Mouse (Mus musculus) right cerebral cortex, postnatal 25 days (tissue): Measurements from ENCODE around the gene Kcnj15.

Experiments
- DNase-seq: peaks from one replicate; pipeline ENCODE4 v3.0.0; 2022

Kcnj15 gene

DNA sequence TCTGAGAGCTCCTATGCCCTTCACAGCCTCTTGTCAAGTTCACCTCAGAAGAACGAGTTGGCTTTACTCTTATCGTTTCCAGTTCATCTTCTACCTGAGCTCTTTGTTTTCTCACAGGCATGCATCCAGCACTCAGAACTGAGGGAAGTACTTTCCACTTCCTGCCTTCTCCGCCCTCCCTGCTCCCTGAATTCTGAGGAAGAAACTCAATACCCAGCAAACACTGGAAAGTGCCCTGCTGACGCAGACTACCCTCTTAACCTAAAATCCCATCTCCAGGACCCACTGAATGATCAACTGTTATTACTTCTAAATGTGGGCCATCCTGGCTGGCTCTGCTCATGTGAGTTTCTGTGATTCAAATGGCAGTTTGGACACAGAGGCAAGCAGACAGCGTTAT lies 8.7 kb upstream of the Kcnj15 start:
- DNase-seq = no peak

DNA sequence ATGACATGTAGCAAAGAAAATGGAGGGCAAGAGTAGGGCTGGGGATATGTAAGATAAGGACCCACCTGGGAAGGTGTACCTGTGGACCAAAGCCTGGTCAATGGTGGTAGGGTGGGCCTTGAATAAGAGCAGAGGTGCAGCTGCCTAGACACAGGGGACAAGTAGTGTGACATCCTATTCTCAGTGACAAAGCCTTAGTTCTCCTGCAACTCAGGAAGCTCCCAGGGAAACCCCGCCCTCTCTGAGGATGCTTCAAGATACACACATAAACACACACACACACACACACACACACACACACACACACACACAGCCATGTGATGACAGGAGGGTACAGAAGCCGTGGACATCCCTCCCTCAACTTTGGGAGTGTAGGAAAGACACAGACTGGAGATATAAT lies 710 bp upstream of the Kcnj15 start:
- no peak for DNase-seq

- no peak for DNase-seq
Observed at GRCm38 (mm10) chr16:95258100-95258499, 742 bp downstream of the Kcnj15 start.

DNA sequence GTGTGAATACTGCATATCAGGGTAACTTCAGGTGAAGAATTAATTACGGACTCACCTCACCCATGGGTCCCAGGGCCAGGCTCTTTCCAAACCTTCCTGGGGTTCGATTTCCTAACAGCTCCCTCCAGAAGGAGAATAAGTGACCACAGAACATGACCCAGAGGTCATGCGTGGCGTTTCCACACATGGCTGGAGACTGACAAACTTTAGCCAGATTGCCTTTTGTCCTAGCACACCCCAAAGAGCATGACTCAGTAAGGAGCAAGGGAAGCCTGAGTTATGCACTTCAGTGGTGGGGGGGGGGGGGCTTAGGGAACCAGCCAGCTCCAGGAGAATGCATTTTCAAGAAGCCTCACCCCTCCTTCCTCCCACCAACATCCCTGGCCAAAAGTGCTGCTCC lies 2.1 kb downstream of the Kcnj15 start:
- DNase-seq = no peak

GRCm38 (mm10) chr16:95260693-95261092 lies 3.3 kb downstream of the Kcnj15 start:
- no peak for DNase-seq

GRCm38 (mm10) chr16:95261807-95262206 lies 4.4 kb downstream of the Kcnj15 start:
- no peak for DNase-seq

DNA sequence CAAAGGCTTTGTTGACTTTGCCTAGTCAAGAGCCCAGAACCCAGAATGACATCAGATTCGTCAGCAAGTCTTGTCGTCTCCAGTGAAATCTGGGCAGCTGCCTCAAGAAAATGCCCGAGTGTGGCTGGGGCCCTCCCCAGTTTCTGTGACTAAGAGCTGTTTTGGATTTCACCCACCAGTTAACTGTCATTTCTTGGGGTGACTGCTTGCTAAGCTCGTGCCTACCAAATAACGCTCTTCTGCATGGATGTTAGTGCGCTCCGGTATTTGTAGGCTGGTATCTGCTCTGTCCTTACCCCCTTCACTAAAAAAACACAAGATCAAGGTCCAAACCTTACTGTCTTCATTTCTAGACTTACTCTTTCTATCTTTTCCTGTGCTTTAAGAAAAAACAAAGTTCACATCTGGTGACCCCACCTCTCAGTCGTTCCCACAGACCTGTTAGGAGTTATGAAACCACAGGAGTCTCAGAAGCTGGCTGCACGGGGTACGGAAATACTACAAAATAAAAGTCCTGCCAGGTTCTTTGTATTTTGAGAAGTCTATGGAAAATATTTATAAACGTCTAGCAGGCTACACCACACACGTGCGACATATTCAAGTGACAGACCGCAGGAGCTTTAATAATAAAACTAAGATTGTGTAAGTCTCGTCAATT lies 5.5 kb downstream of the Kcnj15 start:
- DNase-seq = no peak

GRCm38 (mm10) chr16:95264324-95264723 lies 7.0 kb downstream of the Kcnj15 start:
- DNase-seq = no peak

GRCm38 (mm10) chr16:95267481-95268183 lies 10.3 kb downstream of the Kcnj15 start:
- DNase-seq = no peak

DNA sequence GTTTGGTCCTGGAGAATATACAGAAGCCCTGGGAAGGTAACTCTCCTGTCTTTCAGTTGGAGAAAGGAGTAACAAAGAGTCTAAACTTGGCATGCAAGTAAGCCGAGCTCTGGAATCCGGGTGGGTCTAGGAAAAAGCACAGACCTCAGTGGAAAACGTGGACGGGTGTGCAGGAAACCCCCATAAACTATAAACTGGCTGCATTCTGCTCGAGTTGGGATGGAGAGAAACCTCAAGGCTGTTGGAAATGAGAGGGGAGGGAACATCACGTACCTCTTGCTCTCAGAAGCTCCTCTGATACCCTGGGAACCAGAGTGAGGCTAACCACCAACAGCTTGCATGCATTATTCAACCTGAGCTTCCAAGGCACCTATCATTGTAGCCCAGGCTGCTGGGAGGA lies 12.3 kb downstream of the Kcnj15 start:
- no peak for DNase-seq

DNA sequence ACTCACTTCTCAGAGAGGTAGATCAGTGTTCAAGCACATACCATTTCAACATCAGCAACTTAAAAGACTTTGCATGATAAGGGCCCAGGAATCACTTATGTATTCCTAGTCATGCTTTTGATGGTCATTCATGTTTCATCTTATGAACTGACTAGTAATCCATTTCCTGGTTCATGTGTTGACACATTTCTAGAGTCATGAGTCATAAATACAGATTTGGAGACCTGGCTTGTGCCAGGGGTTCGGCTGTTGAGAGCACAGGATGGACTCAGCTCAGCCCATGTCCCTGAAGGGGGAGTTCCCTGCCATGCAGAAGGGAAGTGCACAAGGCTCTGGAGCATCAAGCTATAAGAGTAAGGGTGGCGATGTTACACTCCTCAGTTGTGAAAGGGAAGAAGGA lies 15.7 kb downstream of the Kcnj15 start:
- DNase-seq = no peak

DNA sequence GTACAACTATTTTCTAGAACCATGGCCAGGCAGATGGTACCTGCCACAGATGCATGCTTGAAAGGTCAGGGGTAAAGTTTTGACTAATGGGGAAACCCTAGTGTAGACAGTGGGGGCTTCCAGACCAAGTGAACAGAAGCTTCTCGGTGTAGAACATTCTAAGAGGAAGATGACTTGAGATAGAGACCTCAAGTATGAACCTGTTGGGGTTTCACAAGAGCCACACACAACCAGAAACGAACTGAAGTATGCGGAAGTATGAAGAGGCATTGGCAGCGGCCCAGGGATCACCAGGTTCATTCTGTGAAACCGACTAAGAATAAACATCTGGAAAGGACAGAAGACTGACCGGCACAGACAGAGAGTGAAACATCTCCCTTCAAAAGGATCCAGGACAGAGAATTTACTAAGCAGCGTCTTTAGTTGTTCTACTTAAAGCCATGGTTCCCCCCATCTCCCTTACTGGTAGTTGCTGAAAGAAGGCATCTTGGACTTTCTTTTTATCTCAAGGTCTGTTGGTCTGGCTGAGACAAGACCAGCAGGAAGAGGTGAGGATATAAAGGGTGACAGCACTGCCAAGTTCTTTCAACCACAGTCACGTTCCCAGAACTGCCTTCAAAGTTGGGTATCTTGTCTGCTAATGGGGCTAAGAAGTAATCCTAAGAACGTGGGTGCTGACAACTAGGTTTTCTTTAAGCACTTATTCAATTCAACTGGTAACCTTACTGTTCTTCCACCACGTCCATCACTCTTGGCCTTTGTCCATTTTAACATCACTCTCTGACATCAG lies 18.6 kb downstream of the Kcnj15 start:
- no peak for DNase-seq

DNA sequence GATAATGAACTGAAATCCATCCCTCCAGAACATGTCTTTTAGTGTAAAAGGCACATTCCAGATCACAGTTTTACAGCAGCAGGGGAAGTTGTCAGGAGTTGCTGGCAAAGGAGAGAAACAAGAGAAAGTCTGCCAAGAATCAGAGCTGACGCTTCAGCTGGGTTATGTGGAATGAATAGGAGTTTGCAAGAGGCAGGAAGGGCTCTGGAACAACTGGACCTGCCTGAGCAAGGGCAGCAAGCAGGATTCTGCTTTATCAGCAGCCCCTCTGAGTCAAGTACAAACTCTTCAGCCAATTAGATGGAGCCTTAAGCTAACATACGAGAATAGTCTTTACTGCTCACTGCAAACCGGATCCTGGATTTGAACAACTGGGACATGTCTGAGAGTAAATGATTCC lies 21.7 kb downstream of the Kcnj15 start:
- DNase-seq = no peak

DNA sequence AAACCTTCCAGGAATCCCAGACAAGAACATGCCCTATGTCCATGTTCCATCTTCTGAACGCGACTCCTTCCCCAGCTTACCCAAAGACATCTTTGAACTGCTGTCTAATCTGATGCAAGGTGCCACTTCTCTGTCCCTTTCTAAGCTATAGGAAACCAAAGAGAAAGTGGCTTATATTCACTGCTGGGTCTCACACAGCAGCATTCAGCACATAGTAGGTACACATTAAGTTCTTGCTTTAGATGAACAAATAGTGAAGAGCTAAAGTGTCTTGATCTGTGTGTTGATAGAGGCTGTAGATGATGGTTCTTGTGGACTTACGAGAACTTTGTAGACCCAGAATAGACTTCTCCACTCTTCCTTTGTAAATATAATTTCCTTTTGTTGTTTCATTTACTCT lies 23.0 kb downstream of the Kcnj15 start:
- DNase-seq = no peak

DNA sequence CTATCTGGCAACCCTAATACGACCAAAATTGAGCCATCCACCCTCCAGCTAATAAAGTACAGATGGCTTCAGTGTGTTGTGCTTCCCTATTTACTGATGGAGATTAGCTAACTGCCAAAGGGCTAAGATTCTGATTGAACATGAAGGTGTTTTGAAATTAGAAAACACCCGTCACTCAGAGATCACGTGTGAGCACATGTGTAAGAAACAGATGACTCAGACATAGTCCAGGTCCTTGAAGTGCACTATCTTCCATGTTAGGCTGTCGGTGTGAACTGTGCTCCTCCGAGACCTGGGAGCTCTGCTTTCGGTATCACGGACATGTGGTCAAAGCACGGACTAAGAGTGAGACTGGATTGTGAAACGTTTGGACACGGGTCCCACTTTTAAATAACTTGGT lies 26.0 kb downstream of the Kcnj15 start:
- DNase-seq = no peak

DNA sequence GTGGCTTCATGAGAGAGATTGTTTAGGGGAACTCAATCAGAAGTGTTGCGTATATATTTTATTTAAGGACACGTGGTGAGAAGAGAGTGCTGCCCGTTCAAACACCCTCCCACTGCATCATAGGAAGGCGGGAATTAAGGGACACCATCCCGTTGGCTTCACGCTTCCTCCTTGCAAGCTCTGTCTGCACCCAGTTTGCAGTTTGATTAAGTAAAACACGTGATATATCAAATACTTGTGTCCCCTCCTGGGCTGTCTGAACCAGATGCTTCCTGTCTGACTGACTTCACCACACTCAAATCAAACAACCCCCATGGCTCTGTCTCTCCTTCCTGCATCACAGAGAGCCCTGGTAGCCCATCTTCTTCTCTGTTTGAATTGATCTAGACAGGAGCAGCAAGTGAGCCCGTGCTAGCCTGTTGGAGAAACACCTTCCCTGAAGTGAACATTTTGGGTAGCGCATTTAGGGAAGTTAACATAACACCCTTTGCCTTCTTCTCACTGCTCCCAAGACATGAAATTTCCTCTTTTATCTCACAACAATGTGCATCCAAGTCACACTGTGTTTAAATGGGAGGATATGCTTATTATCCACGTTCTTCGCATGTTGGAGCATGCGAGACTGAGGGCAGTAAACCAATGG lies 26.8 kb downstream of the Kcnj15 start:
- DNase-seq = no peak

DNA sequence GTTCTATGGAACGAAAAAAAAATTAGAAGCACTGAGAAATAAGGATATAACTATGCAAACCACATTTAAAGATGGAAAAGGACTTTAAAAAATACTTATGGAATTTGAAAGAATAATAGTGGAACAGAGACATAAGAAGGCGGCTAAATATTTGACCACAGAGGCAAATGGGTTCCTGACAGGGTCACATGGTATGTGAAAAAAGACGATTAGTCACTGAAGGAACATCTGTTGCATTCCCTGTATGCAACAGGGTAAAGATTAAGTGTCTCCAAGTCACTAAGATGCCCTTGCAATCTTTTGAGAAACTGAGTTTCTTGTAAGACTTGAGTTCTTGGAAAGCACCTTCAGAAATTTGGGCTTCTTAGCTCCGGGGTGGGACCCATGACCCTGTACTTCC lies 27.7 kb downstream of the Kcnj15 start:
- no peak for DNase-seq

DNA sequence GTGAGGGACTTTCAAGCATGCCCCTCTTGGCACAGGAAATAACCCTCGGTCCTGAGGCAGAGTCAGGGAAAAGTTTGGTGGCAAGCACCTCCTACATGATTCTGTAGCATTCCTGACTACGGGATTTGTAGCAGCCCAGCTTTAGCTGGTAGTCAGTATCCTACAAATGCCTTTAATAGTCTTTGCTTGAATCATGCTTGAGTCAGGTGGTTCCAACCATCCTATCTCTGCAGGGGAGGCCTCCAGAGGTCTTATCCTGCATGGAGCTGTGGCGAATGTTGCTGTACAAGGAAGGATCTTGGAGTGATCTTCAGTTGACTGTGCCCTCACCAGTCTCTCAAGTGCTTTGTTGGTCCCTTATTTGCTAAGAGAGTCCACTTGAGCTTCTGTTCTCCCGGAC lies 28.4 kb downstream of the Kcnj15 start:
- DNase-seq = no peak

GRCm38 (mm10) chr16:95287656-95288055 lies 30.3 kb downstream of the Kcnj15 start:
- no peak for DNase-seq

- DNase-seq = no peak
Observed at GRCm38 (mm10) chr16:95289375-95289774, 32.0 kb downstream of the Kcnj15 start.

GRCm38 (mm10) chr16:95291450-95292101 lies 34.2 kb downstream of the Kcnj15 start:
- no peak for DNase-seq

DNA sequence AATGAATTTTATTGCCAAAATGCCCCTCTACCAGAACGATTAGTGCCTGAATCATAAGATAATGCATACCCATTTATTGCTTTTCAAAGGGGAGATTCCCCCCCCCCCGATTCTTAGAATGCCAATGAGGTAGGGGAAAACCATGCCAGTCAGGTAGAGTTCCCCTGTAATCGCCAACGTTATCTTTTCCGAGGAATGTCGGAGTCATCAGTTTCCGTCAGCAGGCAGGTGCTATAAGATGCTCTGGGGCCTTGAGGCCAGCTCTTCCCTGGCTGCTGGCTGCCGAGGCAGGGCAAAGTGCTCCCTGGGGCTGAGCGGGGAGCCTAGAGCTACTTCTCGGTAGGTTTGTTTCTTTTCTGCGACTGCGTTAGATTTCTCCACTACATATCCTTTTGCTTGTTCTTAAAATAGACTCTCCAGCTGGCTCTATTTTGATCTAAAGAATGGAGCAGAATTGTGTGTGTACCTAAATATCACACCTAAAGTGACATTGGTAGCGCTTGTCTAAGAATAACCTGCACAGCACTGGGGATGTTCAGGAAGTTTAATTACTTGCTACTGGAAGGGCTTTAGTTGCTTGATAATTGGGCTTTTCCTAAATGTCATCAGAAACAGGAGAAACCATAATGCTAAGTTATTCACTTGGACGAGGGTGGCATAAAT lies 35.6 kb downstream of the Kcnj15 start:
- DNase-seq = no peak

DNA sequence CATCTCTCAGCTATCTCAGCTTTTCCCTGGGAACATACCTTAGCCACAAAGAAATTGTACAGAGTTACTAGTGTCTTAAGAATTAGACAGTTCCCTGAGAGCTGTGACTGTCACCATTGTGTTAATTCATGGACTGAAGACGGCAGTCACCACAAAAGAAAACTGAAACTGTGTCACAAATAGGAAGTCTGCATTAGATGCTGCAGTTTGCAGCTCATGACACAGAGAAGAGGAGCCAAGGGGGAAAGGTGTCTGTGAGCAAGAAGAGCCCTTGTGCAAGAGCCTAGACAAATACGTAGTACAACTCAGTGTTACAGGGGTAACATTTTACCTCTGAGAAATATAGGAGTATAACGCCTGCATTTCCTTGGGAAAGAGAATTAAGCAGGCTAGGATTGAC lies 40.3 kb downstream of the Kcnj15 start:
- no peak for DNase-seq
